Mouse (Mus musculus) intestine, embryonic 15.5 days (tissue): ENCODE data around the gene Gm20388. TPM values are rescaled to one million over a fixed set of nuclear protein-coding genes. Genes with fewer than 3 reads are reported as not detected.
A peak's percentile ranks its signal among the peaks of the same experiment; 100 is the strongest.

Experiments used
- ATAC-seq: fragments of 200-750 bp; cut with Nextera tagmentation; 2 replicates; pipeline ENCODE4 v1.8.0; 2017; ENCODE audit warnings: moderate TSS enrichment, moderate library complexity
- H3K27ac ChIP-seq: fragments of 300-500 bp; sonication (generic); 2 replicates; pipeline ENCODE4 v1.5.1; 2015; ENCODE audit warnings: mild to moderate bottlenecking, inconsistent platforms
- H3K27me3 ChIP-seq: fragments of 300-500 bp; sonication (generic); replicated peaks from 2 replicates; pipeline ENCODE4 v1.6.1; 2015; ENCODE audit warnings: inconsistent platforms
- H3K36me3 ChIP-seq: fragments of 300-500 bp; sonication (generic); 2 replicates; pipeline ENCODE4 v1.6.1; 2015; ENCODE audit warnings: inconsistent platforms
- H3K4me1 ChIP-seq: fragments of 300-500 bp; sonication (generic); replicated peaks from 2 replicates; pipeline ENCODE4 v1.6.1; 2015; ENCODE audit warnings: inconsistent platforms
- H3K4me2 ChIP-seq: fragments of 300-500 bp; sonication (generic); replicated peaks from 2 replicates; pipeline ENCODE4 v1.6.1; 2015; ENCODE audit warnings: mild to moderate bottlenecking, inconsistent platforms
- H3K4me3 ChIP-seq: fragments of 300-500 bp; sonication (generic); replicated peaks from 2 replicates; pipeline ENCODE4 v1.5.1; 2015; ENCODE audit warnings: inconsistent platforms
- H3K9ac ChIP-seq: fragments of 300-500 bp; sonication (generic); 2 replicates; pipeline ENCODE4 v1.6.1; 2015; ENCODE audit warnings: inconsistent platforms
- H3K9me3 ChIP-seq: fragments of 300-500 bp; sonication (generic); 2 replicates; pipeline ENCODE4 v1.6.1; 2016; ENCODE audit warnings: inconsistent platforms
- WGBS: fragments of 180-500 bp; shearing (Covaris S2); methylation state at CpG from one replicate; pipeline ENCODE4 v1.1.7; 2015; 5-methylcytosine and 5-hydroxymethylcytosine counted together
- polyA plus RNA-seq: library from polyadenylated mRNA; unstranded; fragments of >200 nt; fragmentation: Nextera tagmentation; extraction: Ambion mirVana; gene quantifications from 2 replicates; pipeline ENCODE4 v1.2.1, GENCODE M21; 2015

Gm20388 gene
- polyA plus RNA-seq, 1 experiment from 2014 or later = not detected

DNA sequence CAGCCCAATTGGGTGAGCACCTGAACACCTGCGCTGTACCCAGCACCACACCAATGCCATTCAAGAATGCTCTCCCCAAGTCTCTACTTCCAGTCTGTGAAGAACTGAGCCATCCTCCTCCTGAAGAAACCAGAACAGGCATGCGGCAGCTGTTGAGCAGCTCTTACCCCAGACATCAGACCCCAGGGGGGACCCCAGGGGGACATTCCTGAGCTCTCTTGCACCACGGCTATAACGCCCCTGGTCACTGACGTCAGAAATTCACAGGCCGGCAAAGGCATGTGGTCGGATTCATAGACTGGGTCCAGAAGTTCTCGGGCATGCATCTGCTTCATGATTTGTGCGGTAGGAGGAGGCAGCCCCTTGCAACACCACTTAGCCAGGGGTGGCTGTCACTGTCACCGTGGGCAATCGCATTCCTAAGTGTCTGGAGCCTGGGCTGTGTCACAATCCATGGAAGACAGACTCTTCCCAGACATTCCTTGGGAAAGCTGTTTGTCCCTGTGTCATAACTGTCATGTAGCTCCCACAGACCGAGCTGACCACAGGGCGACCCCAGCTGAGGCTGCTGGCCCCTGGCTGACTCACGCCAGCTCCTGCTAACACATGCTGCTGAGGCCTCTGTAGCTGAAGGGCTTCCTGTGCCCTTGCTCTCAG, 2256.7 kb downstream of the Gm20388 start:
- no peak overlapping the region for H3K4me2 ChIP-seq
- H3K27me3 ChIP-seq = no peaks in the 10 kb centered on the region
- H3K36me3 ChIP-seq = no peaks in the 10 kb centered on the region
- 70% methylated on average over 14 of the region's 14 CpGs for WGBS
- H3K27ac ChIP-seq = no peak overlapping the region
- H3K9me3 ChIP-seq = no peaks in the 10 kb centered on the region
- no peak overlapping the region for H3K4me3 ChIP-seq
- H3K4me1 ChIP-seq = no peaks in the 10 kb centered on the region
- no peak for ATAC-seq
- H3K9ac ChIP-seq = no peak overlapping the region

DNA sequence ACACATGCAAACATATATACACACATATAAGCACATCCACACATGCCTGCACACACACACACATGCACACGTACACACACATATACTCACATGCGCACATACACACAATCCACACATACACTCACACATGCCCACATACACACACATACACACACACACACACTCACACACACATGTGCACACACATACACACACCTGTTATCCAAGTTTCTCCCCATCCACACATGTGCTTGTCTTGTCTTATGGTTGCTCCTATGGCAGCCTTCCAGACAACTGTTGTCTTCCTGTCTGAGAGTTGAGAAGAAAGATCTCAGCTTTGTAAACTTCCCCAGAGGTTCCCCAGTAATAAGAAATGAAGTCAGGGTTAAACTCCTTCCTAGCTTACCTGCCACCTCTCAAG, 2258.8 kb downstream of the Gm20388 start:
- Histone ChIP-seq H3K4me3 (no peak overlapping the region), H3K9me3 (no peaks in the 10 kb centered on the region), H3K27ac (no peak overlapping the region), H3K27me3 (no peaks in the 10 kb centered on the region), H3K9ac (no peak overlapping the region), H3K36me3 (no peaks in the 10 kb centered on the region), H3K4me2 (no peak overlapping the region), H3K4me1 (0 out of 2 replicates have a peak, but pooled peaks cover 5% of the 10 kb centered on the region)
- no peak for ATAC-seq
- 95% methylated on average over 2 of the region's 2 CpGs for whole genome bisulfite sequencing

DNA sequence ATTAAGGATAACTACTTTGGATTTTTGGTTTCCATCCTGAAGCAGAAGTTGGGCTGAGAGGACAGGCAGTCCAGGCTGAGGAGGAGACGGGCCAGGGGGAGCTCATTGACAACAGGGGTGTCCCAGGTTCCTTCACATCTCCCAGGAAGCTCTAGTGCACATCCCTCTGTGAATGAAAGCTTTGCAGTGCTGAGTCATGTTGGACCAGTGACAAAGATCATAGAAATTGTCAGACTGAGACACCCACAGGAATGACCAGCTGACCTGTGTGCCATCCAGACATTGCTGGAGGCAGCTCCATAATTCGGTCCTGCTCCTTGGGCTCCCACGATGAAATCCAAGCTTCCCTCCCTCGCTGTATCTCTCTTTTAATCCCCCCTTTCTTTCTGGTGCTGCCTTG, 2261.2 kb downstream of the Gm20388 start:
- Histone ChIP-seq H3K4me1 (0 out of 2 replicates have a peak, but pooled peaks cover 5% of the 10 kb centered on the region), H3K36me3 (no peaks in the 10 kb centered on the region), H3K27ac (no peak overlapping the region), H3K9me3 (no peaks in the 10 kb centered on the region), H3K27me3 (no peaks in the 10 kb centered on the region), H3K4me2 (no peak overlapping the region), H3K9ac (no peak overlapping the region), H3K4me3 (no peak overlapping the region)
- ATAC-seq = no peak
- 81% methylated on average over 4 of the region's 4 CpGs for WGBS

GRCm38 (mm10) chr8:122174133-122174930, 2263.7 kb downstream of the Gm20388 start:
- no peaks in the 10 kb centered on the region for H3K36me3 ChIP-seq
- WGBS = 30% methylated on average over 10 of the region's 10 CpGs
- no peak overlapping the region for H3K27ac ChIP-seq
- H3K4me1 ChIP-seq = 0 out of 2 replicates have a peak, but pooled peaks cover 5% of the 10 kb centered on the region
- H3K27me3 ChIP-seq = no peaks in the 10 kb centered on the region
- H3K4me3 ChIP-seq = no peak overlapping the region
- H3K9me3 ChIP-seq = no peaks in the 10 kb centered on the region
- peak; percentile 81 for ATAC-seq
- no peak overlapping the region for H3K9ac ChIP-seq
- no peak overlapping the region for H3K4me2 ChIP-seq

GRCm38 (mm10) chr8:122178392-122178890, 2267.8 kb downstream of the Gm20388 start:
- peaks cover 31% of the 10 kb centered on the region for H3K4me1 ChIP-seq
- H3K4me2 ChIP-seq = no peak overlapping the region
- 78% methylated on average over 4 of the region's 4 CpGs for WGBS
- H3K9ac ChIP-seq = no peak overlapping the region
- no peak overlapping the region for H3K27ac ChIP-seq
- no peak overlapping the region for H3K4me3 ChIP-seq
- H3K9me3 ChIP-seq = no peaks in the 10 kb centered on the region
- no peaks in the 10 kb centered on the region for H3K36me3 ChIP-seq
- no peak for ATAC-seq
- H3K27me3 ChIP-seq = no peaks in the 10 kb centered on the region

- no peaks in the 10 kb centered on the region for H3K36me3 ChIP-seq
- H3K4me3 ChIP-seq = no peak overlapping the region
- no peak overlapping the region for H3K4me2 ChIP-seq
- peaks cover 27% of the 10 kb centered on the region for H3K4me1 ChIP-seq
- WGBS = 76% methylated on average over 7 of the region's 7 CpGs
- ATAC-seq = no peak
- no peak overlapping the region for H3K9ac ChIP-seq
- H3K27ac ChIP-seq = no peak overlapping the region
- no peaks in the 10 kb centered on the region for H3K27me3 ChIP-seq
- H3K9me3 ChIP-seq = no peaks in the 10 kb centered on the region
These were observed 2268.7 kb downstream of the Gm20388 start for GRCm38 (mm10) chr8:122179354-122179753.

DNA sequence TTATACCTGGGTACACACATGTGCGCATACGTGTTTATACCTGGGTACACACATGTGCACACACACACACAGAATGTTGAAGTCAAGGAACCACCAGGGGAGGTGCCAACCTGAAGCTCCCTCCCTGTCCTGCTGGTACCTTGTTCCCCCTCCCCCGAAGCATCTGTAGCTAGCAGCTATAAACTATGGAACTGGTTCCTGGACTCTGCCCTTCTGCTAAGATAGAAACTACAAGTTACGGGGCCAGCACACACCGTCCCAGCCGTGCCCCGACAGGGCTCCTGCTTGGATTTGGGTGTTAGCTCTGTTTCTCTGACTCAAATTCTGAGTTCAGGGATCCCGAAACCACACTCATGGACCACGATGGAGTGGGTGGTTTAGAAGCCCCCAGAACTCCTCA, 2269.5 kb downstream of the Gm20388 start:
- 62% methylated on average over 9 of the region's 9 CpGs for WGBS
- Histone ChIP-seq H3K36me3 (no peaks in the 10 kb centered on the region), H3K27ac (no peak overlapping the region), H3K27me3 (no peaks in the 10 kb centered on the region), H3K4me1 (peaks cover 26% of the 10 kb centered on the region), H3K9me3 (no peaks in the 10 kb centered on the region), H3K9ac (no peak overlapping the region), H3K4me2 (no peak overlapping the region), H3K4me3 (no peak overlapping the region)
- ATAC-seq = peak; percentile 71

DNA sequence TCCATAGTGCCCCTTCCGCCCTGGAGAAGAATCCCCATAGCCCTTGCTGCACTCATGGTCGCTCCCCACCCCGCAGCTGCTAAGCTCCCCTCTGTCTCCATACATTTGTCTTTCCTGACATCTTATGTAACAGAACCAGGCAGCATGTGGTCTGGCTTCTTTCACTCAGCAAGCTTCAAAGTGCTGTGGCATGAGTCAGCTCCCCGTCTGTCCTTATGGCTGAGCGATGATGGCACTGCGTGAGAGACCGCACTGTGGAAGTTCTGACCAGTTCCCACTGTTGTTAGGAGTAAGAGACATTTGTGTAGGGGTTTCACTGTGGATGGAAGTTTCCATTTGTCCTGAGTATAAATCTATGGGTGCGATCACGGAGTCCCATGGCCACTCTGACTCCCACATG, 2270.8 kb downstream of the Gm20388 start:
- Histone ChIP-seq H3K4me2 (peak overlapping the region; percentile 22; the same call in 1 of the 2 replicates), H3K4me1 (peaks cover 26% of the 10 kb centered on the region), H3K27me3 (no peaks in the 10 kb centered on the region), H3K9ac (no peak overlapping the region), H3K9me3 (no peaks in the 10 kb centered on the region), H3K36me3 (no peaks in the 10 kb centered on the region), H3K27ac (no peak overlapping the region; the same call in 1 of the 2 replicates), H3K4me3 (no peak overlapping the region)
- ATAC-seq = peak; percentile 63
- WGBS = 37% methylated on average over 9 of the region's 9 CpGs

- Histone ChIP-seq H3K27me3 (no peaks in the 10 kb centered on the region), H3K4me2 (peak overlapping the region; percentile 22; the same call in 1 of the 2 replicates), H3K36me3 (no peaks in the 10 kb centered on the region), H3K27ac (no peak overlapping the region), H3K4me1 (peaks cover 26% of the 10 kb centered on the region), H3K9ac (no peak overlapping the region), H3K4me3 (no peak overlapping the region), H3K9me3 (no peaks in the 10 kb centered on the region)
- WGBS = 39% methylated on average over 9 of the region's 9 CpGs
- ATAC-seq = no peak
These were observed 2271.3 kb downstream of the Gm20388 start for GRCm38 (mm10) chr8:122181991-122182390.

DNA sequence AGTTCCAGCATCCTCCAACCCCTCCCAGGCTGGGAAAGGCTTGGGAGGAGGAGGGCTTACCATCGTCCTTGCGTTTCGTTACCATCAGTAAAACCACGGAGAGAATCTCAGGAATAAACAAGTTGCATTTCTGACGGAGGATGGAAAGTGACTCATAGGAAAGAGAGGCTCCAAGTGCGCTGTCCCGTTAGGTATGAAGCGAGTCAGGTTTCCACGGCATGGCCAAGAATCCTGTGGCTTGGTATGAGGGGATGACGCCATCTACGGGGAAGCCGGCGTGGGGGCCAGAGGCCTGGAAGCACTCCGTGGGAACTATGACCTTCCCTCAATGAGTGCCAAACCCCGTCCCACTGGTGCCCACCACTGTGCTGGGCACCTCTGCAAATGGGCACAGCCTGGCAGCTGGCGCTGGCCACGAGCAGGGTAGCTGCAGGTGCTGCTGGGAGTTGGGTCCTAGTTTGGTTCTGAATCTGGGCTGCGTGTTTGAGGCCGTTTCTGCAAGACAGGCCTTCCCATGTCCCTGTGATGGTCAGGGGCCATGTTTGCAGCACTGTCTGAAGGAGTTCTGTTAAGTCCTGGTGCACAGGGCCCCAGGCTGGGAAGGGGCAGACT, 2275.8 kb downstream of the Gm20388 start:
- no peak overlapping the region for H3K9ac ChIP-seq
- no peak for ATAC-seq
- no peaks in the 10 kb centered on the region for H3K9me3 ChIP-seq
- no peak overlapping the region for H3K4me3 ChIP-seq
- no peak overlapping the region for H3K4me2 ChIP-seq
- H3K27me3 ChIP-seq = no peaks in the 10 kb centered on the region
- WGBS = 86% methylated on average over 19 of the region's 19 CpGs
- no peaks in the 10 kb centered on the region for H3K36me3 ChIP-seq
- H3K4me1 ChIP-seq = peaks cover 20% of the 10 kb centered on the region
- no peak overlapping the region for H3K27ac ChIP-seq

- WGBS = 66% methylated on average over 4 of the region's 4 CpGs
- ATAC-seq = no peak
- H3K4me2 ChIP-seq = no peak overlapping the region
These were observed 2276.6 kb downstream of the Gm20388 start for GRCm38 (mm10) chr8:122187271-122187670.

DNA sequence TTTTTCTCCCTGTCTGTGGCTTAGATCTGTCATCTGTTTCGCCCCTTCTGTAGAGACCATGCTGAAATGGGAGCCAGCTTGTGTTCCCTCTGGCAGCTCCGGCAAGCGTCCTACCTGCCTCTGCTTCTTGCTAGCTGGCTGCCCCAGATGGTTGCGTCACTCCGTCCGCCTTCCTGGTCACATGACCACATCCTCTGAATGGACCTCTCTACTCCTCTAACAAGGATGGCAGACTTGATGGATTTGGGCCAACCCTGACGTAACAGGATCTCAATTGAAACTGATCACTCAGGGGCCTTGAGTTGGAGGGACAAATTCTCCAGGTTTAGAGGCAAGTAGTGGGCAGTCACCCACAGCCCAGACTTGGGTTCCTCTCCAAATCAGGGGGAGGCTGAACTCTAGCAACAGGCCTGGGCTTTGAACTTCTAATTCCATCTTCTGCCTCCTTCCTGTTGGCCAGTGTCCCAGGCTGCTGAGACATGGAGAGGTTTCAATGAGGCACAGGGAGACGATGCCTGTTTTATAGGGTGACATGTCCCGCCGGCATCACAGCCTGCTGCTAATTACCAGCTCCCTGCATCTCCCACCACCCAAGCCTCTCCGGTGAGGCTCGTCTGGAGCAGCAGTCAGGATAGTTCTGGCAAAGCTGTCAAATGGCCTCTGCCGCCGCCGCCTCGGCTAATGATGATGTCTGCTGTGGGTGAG, 2279.9 kb downstream of the Gm20388 start:
- Histone ChIP-seq H3K4me1 (peaks cover 23% of the 10 kb centered on the region), H3K36me3 (no peaks in the 10 kb centered on the region), H3K27me3 (no peaks in the 10 kb centered on the region), H3K4me2 (no peak overlapping the region), H3K27ac (no peak overlapping the region), H3K9me3 (no peaks in the 10 kb centered on the region), H3K4me3 (no peak overlapping the region), H3K9ac (no peak overlapping the region)
- WGBS = 45% methylated on average over 16 of the region's 16 CpGs
- no peak for ATAC-seq

More at GRCm38 (mm10) chr8:122187271-122187670, 2276.6 kb downstream of the Gm20388 start:
- Histone ChIP-seq H3K27me3 (no peaks in the 10 kb centered on the region), H3K9me3 (no peaks in the 10 kb centered on the region), H3K4me1 (peaks cover 12% of the 10 kb centered on the region; the same call in 1 of the 2 replicates), H3K36me3 (no peaks in the 10 kb centered on the region), H3K27ac (no peak overlapping the region), H3K4me3 (no peak overlapping the region), H3K9ac (no peak overlapping the region)
